Mouse (Mus musculus) ES-Bruce4 (cell line): ENCODE data around the gene Izumo1r.

Source experiments
- CTCF ChIP-seq: IDR thresholded peaks from one replicate; pipeline ENCODE4 v1.8.1; 2011; ENCODE audit warnings: low read depth, low read length
- POLR2A ChIP-seq: IDR thresholded peaks from one replicate; pipeline ENCODE4 v1.8.1; 2011; ENCODE audit warnings: low read length; ENCODE audit not compliant: insufficient read depth

DNA sequence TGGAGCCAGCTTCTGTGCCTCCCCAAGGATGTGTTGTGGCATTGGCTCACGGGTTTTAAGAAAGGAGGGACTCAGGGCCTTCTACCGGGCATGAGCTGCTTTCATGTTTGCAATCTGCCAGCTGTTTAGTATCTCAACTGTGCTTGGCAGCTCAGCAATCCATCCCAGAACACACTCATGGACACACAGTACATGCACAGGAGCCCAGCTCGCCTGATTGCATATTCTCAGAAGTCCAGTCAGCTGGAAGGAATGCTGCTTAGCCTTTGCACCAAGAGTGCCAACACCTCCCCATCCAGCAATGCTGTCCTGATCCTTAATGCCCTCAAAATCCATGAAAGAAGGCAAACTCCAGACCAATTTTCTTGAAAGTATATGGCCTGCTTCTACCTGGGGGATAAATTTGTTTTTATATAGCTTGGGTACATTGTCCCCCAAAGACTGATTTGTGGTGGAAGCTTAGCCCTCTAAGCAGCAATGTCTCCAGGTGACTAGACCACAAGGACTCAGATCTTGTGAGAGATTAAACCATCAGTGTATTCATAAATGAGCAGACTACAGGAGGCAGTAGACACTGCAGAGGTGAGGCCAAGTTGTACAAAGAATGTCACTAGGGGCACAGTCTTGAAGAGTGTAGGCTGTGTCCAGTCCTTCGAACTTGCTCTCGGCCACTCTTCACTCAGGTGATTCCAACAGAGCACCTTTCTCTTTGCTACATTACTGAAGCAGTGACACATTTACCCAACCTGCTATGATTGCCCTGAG, 27.8 kb downstream of the Izumo1r start:
- TF ChIP-seq POLR2A (no peak), CTCF (no peak)
